Comparison of ENCODE assay signal across 8 mouse cellular contexts in genomic region chr2:25225811-25226379, GRCm38 (mm10). TPM values are rescaled to one million over a fixed set of nuclear protein-coding genes. Genes with fewer than 3 reads are reported as not detected.
DNase-seq lines count a peak whose midpoint lies in the region; ATAC-seq lines count a peak whose summit lies in the region.

No protein-coding gene starts in this region.

- H3K9me3 ChIP-seq in kidney, embryonic 14.5 days (ENCODE audit: control insufficient read depth, low read length) = no peaks in the 10 kb centered on the region
- H3K9me3 ChIP-seq in embryonic facial prominence, embryonic 10.5 days = no peaks in the 10 kb centered on the region
- no peaks in the 10 kb centered on the region for H3K9me3 ChIP-seq in hindbrain, embryonic 16.5 days (ENCODE audit: control insufficient read depth, low read length)
- H3K9me3 ChIP-seq in midbrain, embryonic 16.5 days (replicated peaks; ENCODE audit: control insufficient read depth, low read length, poor library complexity, severe bottlenecking) = no peaks in the 10 kb centered on the region

- no peaks in the 10 kb centered on the region for H3K27me3 ChIP-seq in kidney, embryonic 14.5 days (ENCODE audit: control insufficient read depth, insufficient read depth, low read length)
- H3K27me3 ChIP-seq in embryonic facial prominence, embryonic 10.5 days (replicated peaks; ENCODE audit: low read depth, poor library complexity, severe bottlenecking) = peaks cover 8% of the 10 kb centered on the region
- H3K27me3 ChIP-seq in hindbrain, embryonic 16.5 days (replicated peaks; ENCODE audit: control insufficient read depth, insufficient read depth, low read length) = no peaks in the 10 kb centered on the region
- no peaks in the 10 kb centered on the region for H3K27me3 ChIP-seq in midbrain, embryonic 16.5 days (ENCODE audit: control insufficient read depth, insufficient read depth, low read depth, low read length)

- WGBS in kidney, embryonic 14.5 days = 79% methylated on average over 8 of the region's 8 CpGs
- 75% methylated on average over 8 of the region's 8 CpGs for WGBS in embryonic facial prominence, embryonic 10.5 days
- 74% methylated on average over 8 of the region's 8 CpGs for WGBS in hindbrain, embryonic 16.5 days
- 76% methylated on average over 8 of the region's 8 CpGs for WGBS in midbrain, embryonic 16.5 days

- peaks cover 11% of the 10 kb centered on the region; the same call in 1 of the 2 replicates for H3K36me3 ChIP-seq in kidney, embryonic 14.5 days (ENCODE audit: control insufficient read depth, insufficient read depth, low read length)
- peaks cover 26% of the 10 kb centered on the region for H3K36me3 ChIP-seq in embryonic facial prominence, embryonic 10.5 days (replicated peaks)
- H3K36me3 ChIP-seq in hindbrain, embryonic 16.5 days (ENCODE audit: control insufficient read depth, insufficient read depth, low read length) = peaks cover 3% of the 10 kb centered on the region; the same call in 1 of the 2 replicates
- H3K36me3 ChIP-seq in midbrain, embryonic 16.5 days (ENCODE audit: control insufficient read depth, insufficient read depth, low read length) = no peaks in the 10 kb centered on the region

- H3K4me2 ChIP-seq in kidney, embryonic 14.5 days (replicated peaks; ENCODE audit: low read depth, low read length) = peak overlapping the region; percentile 52; the same call in 1 of the 2 replicates
- peak overlapping the region; percentile 56; the same call in 1 of the 2 replicates for H3K4me2 ChIP-seq in hindbrain, embryonic 16.5 days (ENCODE audit: low read length)
- peak overlapping the region; percentile 58 for H3K4me2 ChIP-seq in midbrain, embryonic 16.5 days (ENCODE audit: low read length)

- peak overlapping the region; percentile 70; the same call in 1 of the 2 replicates for H3K9ac ChIP-seq in kidney, embryonic 14.5 days (ENCODE audit: low read depth, low read length)
- H3K9ac ChIP-seq in hindbrain, embryonic 16.5 days (ENCODE audit: low read depth, low read length) = no peak overlapping the region
- H3K9ac ChIP-seq in midbrain, embryonic 16.5 days (ENCODE audit: low read depth, low read length) = no peak overlapping the region

- peaks cover 18% of the 10 kb centered on the region for H3K4me1 ChIP-seq in kidney, embryonic 14.5 days (ENCODE audit: control insufficient read depth, insufficient read depth, low read length)
- peaks cover 29% of the 10 kb centered on the region for H3K4me1 ChIP-seq in embryonic facial prominence, embryonic 10.5 days
- H3K4me1 ChIP-seq in hindbrain, embryonic 16.5 days (ENCODE audit: control insufficient read depth, insufficient read depth, low read depth, low read length) = peaks cover 14% of the 10 kb centered on the region
- peaks cover 15% of the 10 kb centered on the region for H3K4me1 ChIP-seq in midbrain, embryonic 16.5 days (ENCODE audit: control insufficient read depth, insufficient read depth, low read length)

- H3K27ac ChIP-seq in kidney, embryonic 14.5 days (ENCODE audit: low read depth, low read length) = peak overlapping the region; percentile 97
- peak overlapping the region; percentile 91 for H3K27ac ChIP-seq in embryonic facial prominence, embryonic 10.5 days (replicated peaks)
- H3K27ac ChIP-seq in hindbrain, embryonic 16.5 days (ENCODE audit: low read depth, low read length) = peak overlapping the region; percentile 98
- H3K27ac ChIP-seq in midbrain, embryonic 16.5 days (ENCODE audit: low read length) = peak overlapping the region; percentile 97

- DNase-seq in kidney, adult 11 months = no peak
- DNase-seq in embryonic facial prominence, embryonic 10.5 days (ENCODE audit: low spot score) = no peak
- DNase-seq in right cerebral cortex, postnatal 4 days = no peak
- no peak for DNase-seq in spleen, adult 12 weeks (ENCODE audit: low spot score)
- no peak for DNase-seq in frontal cortex, postnatal 10 days (ENCODE audit: low spot score in 2 of 2)

- H3K4me3 ChIP-seq in kidney, embryonic 14.5 days (ENCODE audit: low read length) = peak overlapping the region; percentile 86; the same call in 1 of the 2 replicates
- peak overlapping the region; percentile 84 for H3K4me3 ChIP-seq in embryonic facial prominence, embryonic 10.5 days
- no peak overlapping the region for H3K4me3 ChIP-seq in hindbrain, embryonic 16.5 days (ENCODE audit: low read length)
- H3K4me3 ChIP-seq in midbrain, embryonic 16.5 days (ENCODE audit: low read depth, low read length) = no peak overlapping the region

- ATAC-seq in kidney, embryonic 14.5 days (ENCODE audit: low FRiP score, low TSS enrichment) = no peak
- no peak for ATAC-seq in hindbrain, embryonic 16.5 days
- no peak for ATAC-seq in midbrain, embryonic 16.5 days

RNA-seq across cellular contexts. Expression of gene Tubb4b, which starts 1.4 kb away (rescaled TPM):
- polyA plus RNA-seq in kidney, embryonic 14.5 days (2014; fragmentation: Nextera tagmentation; extraction: Ambion mirVana) = 532 and 565 TPM in 2 replicates
- 562 and 601 TPM in 2 replicates for polyA plus RNA-seq in embryonic facial prominence, embryonic 10.5 days (2016; fragmentation: Nextera tagmentation; extraction: Ambion mirVana)
- 486 and 553 TPM in 2 replicates for polyA plus RNA-seq in hindbrain, embryonic 16.5 days (2015; fragmentation: Nextera tagmentation; extraction: Ambion mirVana)
- 366 and 421 TPM in 2 replicates for polyA plus RNA-seq in midbrain, embryonic 16.5 days (2015; fragmentation: Nextera tagmentation; extraction: Ambion mirVana)

RNA-seq across cellular contexts. Expression of gene Fam166a, which starts 7.3 kb away (rescaled TPM):
- polyA plus RNA-seq in kidney, embryonic 14.5 days (2014; fragmentation: Nextera tagmentation; extraction: Ambion mirVana) = 0.55 TPM in 1 of 2 replicates, not detected in the other
- polyA plus RNA-seq in embryonic facial prominence, embryonic 10.5 days (2016; fragmentation: Nextera tagmentation; extraction: Ambion mirVana) = 0.74 and 1.4 TPM in 2 replicates
- 0.39 and 1.0 TPM in 2 replicates for polyA plus RNA-seq in hindbrain, embryonic 16.5 days (2015; fragmentation: Nextera tagmentation; extraction: Ambion mirVana)
- 0.43 TPM in 1 of 2 replicates, not detected in the other for polyA plus RNA-seq in midbrain, embryonic 16.5 days (2015; fragmentation: Nextera tagmentation; extraction: Ambion mirVana)

RNA-seq across cellular contexts. Expression of gene Slc34a3, which starts 8.3 kb away (rescaled TPM):
- polyA plus RNA-seq in kidney, embryonic 14.5 days (2014; fragmentation: Nextera tagmentation; extraction: Ambion mirVana) = 0.34 and 0.57 TPM in 2 replicates
- polyA plus RNA-seq in embryonic facial prominence, embryonic 10.5 days (2016; fragmentation: Nextera tagmentation; extraction: Ambion mirVana) = not detected in 2 replicates
- polyA plus RNA-seq in hindbrain, embryonic 16.5 days (2015; fragmentation: Nextera tagmentation; extraction: Ambion mirVana) = not detected in 2 replicates
- polyA plus RNA-seq in midbrain, embryonic 16.5 days (2015; fragmentation: Nextera tagmentation; extraction: Ambion mirVana) = not detected in 2 replicates

RNA-seq across cellular contexts. Expression of gene Rnf224, which starts 10.7 kb away (rescaled TPM):
- polyA plus RNA-seq in kidney, embryonic 14.5 days (2014; fragmentation: Nextera tagmentation; extraction: Ambion mirVana) = 0.20 and 0.39 TPM in 2 replicates
- not detected in 2 replicates for polyA plus RNA-seq in embryonic facial prominence, embryonic 10.5 days (2016; fragmentation: Nextera tagmentation; extraction: Ambion mirVana)
- polyA plus RNA-seq in hindbrain, embryonic 16.5 days (2015; fragmentation: Nextera tagmentation; extraction: Ambion mirVana) = not detected in 2 replicates
- not detected in 2 replicates for polyA plus RNA-seq in midbrain, embryonic 16.5 days (2015; fragmentation: Nextera tagmentation; extraction: Ambion mirVana)

RNA-seq across cellular contexts. Expression of gene Stpg3, which starts 11.5 kb away (rescaled TPM):
- polyA plus RNA-seq in kidney, embryonic 14.5 days (2014; fragmentation: Nextera tagmentation; extraction: Ambion mirVana) = 0.49 and 0.54 TPM in 2 replicates
- polyA plus RNA-seq in embryonic facial prominence, embryonic 10.5 days (2016; fragmentation: Nextera tagmentation; extraction: Ambion mirVana) = not detected in 2 replicates
- not detected in 2 replicates for polyA plus RNA-seq in hindbrain, embryonic 16.5 days (2015; fragmentation: Nextera tagmentation; extraction: Ambion mirVana)
- polyA plus RNA-seq in midbrain, embryonic 16.5 days (2015; fragmentation: Nextera tagmentation; extraction: Ambion mirVana) = not detected in 2 replicates

Comparison
In these comparisons a context has a peak if more than half of its experiments do, and no peak if none do; other contexts are left out.
1. H3K4me3 ChIP-seq: peak in kidney, embryonic 14.5 days (single experiment) and embryonic facial prominence, embryonic 10.5 days (single experiment); none in hindbrain, embryonic 16.5 days (single experiment) and midbrain, embryonic 16.5 days (single experiment).
2. Peak in every context shown above with its lines, with median percentiles within 50 percentile points of each other: H3K27ac ChIP-seq and H3K4me2 ChIP-seq.